Mouse (Mus musculus) embryo, embryonic 11.5 days (tissue): ENCODE measurements around the gene Hist1h2bp.
"Not testable (repeated sequence)": the region's sequence is repeated elsewhere in the genome, so short reads cannot be mapped to it uniquely, and the experiment has no call there.

Experiments used
- DNase-seq: peaks from one replicate; pipeline ENCODE4 v3.0.0-alpha.2; 2012; ENCODE audit warnings: low read depth, low spot score

Hist1h2bp gene

DNA sequence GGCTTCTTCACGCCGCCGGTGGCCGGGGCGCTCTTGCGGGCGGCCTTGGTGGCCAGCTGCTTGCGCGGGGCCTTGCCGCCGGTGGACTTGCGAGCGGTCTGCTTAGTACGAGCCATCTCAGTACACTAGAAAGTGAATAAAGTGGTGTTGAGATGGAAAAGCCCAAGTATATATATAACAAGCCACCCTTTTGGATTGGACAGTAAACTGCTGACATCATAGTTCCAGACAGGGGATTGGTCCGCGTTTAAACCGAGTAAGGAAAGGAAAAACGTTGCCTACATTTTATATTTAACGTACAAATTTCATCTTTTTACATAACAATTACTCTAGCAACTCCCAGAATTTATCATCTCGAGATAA lies 4.0 kb upstream of the Hist1h2bp start, which contains the start of gene Hist1h3i:
TSS of gene Hist1h3i (minus strand) at position 116 of the 363 bp plus-strand sequence.
- peak; percentile 84 for DNase-seq

DNA sequence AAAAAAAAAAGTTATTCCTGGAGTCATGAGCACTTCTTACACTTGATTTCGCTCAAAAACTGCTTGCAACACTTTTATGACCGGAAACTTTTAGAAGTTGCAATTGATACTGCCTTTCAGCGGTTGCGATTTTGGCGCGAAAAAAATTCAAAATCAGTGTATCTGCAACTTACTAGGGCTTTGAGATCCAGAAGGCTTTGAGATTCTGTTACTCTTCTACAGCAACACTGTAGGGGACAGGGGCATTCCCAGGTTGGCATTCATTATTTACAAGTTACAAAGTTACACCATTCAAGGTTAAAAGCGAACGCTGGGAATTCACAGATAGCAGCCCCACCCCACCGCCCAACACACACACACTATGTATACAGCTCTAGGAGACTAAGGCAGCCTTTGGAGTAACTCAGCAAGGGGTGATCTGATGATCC lies 3.5 kb upstream of the Hist1h2bp start:
- no peak for DNase-seq

DNA sequence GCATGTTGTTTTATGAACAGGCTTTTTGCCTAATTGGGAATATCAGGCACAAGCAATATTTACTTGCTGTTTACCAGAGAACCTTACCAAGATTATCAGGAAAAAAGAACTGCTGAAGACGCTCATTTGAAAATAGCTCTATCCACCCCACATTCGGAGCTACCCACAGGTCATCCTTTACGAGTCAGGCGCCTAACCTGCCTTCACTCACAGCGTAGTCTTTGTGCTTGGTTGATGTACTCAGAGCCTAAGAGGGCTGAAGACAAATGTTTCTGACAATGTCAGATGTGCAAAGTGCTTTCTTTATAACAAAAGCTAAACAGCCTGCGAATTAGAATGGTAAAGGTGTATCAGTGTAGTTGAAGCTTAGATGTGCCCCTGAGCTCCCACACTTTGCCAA lies 3.0 kb upstream of the Hist1h2bp start:
- no peak for DNase-seq

DNA sequence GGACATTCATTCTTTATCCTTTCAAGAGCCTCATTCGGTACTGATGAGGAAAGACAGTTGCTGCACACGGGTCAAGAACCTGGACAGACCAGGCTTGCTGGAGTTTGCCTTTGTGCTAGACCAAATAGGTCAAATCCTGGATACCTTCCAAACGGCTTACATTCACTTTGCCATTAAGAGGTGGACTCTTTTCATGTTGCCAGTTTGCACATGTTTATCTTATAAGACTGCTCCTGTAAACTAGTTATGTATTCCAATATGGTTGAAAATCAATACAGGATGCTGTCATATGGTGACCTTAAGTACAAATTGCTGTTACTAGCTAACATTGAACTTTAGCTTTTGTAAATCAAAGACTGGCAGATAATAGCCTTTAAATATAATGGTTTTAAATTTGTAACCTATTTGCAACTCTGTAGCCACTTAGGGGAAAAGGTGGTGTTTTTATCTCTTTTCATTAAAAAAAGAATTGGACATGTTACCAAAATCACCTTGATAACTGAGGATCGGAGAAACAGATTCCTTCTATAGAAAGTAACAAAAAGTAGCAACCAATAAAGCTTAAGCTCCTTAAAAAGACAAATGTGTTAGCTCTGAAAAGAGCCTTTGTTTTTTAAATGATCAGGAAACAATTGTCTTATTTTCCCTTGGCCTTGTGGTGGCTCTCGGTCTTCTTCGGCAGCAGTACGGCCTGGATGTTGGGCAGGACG lies 917 bp upstream of the Hist1h2bp start:
- DNase-seq = no peak

DNA sequence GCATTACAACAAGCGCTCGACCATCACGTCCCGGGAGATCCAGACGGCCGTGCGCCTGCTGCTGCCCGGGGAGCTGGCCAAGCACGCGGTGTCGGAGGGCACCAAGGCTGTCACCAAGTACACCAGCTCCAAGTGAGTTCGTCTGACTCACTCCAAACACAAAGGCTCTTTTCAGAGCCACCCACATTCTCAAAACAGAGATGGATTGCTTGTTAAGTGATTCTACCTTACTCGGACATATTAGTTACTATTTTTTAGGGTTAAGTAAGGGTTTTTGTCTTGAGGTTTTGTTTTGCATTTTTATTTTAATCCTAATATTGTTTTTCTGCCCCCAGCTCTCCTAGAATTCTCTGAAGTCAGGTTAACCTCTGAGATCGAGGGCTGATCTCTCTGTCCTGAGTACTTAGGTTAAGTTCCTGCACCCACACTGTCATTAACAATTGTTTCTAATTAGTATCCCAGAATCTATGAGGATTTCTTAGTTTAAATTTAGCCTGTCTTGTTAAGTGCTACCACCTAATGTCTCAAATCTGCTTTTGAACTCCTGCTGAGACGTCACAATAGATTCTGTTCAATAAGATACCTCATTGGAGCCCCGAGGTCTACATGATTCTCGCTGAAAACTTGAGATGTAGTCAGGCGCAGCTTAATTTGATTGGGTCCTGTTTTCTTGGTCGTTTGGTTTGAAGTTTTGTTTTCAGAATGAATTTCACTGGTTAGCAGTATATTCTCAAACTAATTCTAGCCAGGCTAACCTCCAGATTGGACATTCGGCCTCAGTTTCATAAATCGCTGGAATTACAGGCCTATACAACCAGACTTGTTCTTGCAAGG lies 716 bp downstream of the Hist1h2bp start:
- no peak for DNase-seq

DNA sequence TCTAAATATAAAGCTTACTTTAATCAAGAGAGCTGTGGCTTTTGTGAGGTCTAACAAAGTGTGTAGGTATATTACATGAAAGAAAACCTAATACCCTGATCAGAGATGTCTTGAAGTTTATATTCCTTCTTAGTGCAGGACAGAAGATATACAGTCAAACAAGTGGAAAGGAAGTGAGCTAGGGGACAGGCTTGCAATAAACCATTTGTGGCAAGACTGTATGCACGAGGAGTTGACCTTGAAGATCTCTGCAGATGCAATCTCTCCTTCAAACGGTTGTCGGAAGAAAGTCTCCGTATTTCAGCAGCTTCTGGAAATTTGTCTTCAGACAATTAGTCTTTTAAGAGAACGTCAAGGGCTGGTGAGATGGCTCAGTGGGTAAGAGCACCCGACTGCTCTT lies 2.7 kb downstream of the Hist1h2bp start:
- DNase-seq = no peak

DNA sequence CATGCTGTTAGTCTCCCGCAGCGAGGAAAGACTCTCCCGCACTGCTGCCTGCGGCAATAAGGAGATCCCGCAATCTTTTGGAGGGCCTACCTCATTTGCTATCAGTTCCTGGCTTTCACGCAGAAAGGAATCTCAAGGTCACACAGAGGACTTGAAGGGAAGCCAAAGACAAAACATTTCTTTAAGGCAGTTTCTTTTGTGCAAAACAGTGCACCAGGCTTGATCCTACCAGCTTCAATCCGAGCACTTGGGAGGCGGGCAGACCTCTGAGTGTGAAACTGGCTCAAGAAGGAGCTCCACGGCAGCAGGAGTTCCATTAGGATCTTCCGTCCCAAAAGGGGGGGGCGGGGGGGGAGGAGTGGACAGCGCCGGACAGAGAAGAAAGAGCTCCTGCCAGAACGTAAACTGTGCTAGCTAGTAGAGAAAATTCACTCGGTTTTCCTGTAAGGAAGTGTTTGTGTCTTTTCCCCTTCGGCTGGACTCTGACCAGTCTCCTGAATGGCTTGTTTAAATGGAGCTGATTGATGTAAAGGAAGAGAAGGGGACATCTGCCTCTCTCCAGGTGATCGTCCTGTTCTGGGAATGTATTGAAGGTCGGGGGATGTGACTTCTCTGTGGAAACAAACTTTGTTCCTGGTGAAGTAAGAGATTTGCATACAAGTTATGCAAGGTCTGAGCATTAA lies 3.5 kb downstream of the Hist1h2bp start:
- DNase-seq = no peak

DNA sequence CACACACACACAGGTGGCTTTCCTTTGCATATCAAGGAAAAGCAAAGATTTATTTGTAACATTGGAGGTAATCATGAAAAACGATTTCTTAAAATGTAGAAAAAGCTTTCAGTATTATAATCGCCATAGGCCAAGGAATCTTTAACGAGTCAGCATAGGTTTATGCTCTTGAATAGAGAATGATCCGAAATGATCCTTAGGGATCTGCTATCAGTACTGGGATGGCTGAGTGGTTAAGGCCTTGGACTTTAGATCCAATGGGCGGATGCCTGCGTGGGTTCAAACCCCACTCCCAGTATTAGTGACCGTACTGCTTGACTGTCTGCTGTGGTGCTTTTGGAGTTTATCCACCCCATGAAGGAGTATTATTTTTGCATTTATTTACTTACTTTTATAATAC lies 8.3 kb downstream of the Hist1h2bp start:
- DNase-seq = no peak

DNA sequence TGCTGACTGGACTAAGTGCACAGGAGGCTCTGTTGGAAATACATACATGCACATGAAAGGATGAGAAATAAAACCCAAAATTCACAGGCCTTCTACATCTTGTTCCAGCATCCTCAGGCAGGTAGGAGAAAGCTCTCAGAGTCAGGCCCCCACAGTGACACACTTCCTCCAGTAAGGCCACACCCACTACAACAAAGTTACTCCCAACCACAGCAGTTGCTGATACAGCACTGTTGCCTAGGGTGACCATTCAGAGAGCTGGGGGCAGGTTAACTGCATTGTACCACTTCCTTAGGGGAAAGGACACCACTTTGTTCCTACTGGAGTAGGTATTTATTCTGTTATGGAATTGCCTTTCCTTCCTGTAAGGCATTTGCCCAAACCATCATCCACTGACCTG lies 9.9 kb downstream of the Hist1h2bp start:
- not testable (repeated sequence) for DNase-seq

DNA sequence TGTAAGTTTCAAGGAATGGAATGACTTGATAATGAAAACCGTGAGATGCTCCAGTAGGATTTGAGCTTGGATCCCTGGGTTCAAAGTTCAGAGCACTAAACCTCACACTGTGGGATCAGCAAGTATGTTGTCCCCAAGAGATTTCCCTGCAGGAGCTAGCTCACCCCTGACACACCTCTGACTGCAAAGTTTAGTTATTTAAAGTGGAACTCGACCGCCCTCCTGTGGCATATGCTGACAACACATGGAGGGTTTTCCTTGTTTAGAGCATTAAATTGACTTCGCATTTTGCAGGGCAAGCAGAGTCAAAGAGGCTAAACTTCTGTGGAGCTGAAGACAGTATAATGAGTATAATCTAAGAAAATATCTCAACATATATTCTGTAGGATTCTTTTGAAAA lies 15.8 kb downstream of the Hist1h2bp start:
- not testable (repeated sequence) for DNase-seq

DNA sequence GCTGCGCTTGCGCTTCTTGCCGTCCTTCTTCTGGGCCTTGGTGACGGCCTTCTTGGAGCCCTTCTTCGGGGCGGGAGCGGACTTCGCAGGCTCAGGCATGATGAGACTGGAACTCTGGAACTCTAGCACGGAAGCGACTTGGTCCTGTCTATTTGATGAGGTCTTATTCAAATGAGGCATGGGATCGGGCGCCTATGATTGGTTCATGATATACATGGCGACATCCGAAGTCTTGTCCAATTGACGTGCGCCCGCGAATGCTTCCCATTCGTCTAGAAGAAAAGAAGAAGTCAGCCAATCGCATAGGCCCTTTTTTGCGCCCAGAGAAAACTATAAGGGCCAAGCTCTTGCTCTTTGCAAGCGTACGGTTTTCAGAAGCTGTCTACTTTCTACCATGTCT lies 22.8 kb downstream of the Hist1h2bp start, which contains the start of the genes Hist1h2bq and Hist1h2ao:
TSS of gene Hist1h2bq (minus strand) at position 125 of the 400 bp plus-strand sequence.
TSS of gene Hist1h2ao (plus strand) at position 393 of the 400 bp plus-strand sequence.
- not testable (repeated sequence) for DNase-seq

DNA sequence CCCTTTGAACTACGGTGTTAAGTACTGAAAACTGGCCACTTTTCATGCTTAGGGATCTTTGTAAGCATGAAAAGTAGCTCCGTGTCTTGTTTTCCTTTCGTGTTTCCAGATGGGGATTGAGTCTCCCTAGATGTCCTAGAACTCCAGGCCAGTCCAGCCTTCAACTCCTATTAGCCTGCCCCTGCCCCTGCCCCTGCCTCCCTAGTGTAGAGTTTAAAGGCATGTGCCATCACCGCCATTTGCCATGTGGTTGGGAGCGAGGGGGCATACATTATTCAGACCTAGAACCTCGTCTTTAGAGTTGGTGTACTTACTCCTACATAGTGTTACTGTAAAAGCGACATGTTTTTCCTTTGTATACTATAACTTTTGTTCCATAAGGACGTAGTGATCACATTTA lies 23.8 kb downstream of the Hist1h2bp start:
- DNase-seq = not testable (repeated sequence)

DNA sequence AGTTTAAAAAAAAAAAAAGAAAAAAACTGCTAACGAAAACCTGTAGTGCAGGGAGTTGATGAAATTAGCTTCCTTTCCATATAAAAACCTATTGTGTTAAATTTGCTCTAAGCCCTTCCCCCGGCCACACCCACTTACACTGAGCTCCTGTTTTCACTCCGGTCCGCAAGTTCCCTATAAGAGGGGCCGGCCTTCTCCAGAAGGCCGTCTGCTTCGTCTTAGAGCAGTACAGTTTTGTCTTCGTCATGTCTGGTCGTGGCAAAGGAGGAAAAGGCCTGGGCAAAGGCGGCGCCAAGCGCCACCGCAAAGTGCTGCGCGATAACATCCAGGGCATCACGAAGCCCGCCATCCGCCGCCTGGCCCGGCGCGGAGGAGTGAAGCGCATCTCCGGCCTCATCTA lies 24.3 kb downstream of the Hist1h2bp start, which contains the start of gene Hist1h4m:
TSS of gene Hist1h4m (plus strand) at position 208 of the 400 bp plus-strand sequence.
- DNase-seq = not testable (repeated sequence)

DNA sequence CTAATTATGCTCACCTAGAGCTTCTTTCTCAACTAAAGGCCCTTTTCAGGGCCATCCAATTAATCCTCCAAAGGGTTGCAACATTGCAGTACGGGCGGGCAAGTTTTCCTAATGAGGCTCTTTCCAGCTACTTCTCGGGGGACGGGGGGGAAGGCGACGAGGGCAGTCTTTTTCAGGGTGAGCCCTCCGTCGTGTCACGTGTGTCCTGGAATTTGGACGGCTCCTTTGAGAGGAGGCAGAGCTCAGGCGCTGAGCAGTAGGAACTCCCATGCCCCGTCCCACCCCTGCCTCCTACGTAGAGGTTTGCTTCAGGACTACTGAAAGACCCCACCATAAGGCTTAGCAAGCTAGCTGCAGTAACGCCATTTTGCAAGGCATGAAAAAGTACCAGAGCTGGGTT lies 24.8 kb downstream of the Hist1h2bp start:
- not testable (repeated sequence) for DNase-seq

DNA sequence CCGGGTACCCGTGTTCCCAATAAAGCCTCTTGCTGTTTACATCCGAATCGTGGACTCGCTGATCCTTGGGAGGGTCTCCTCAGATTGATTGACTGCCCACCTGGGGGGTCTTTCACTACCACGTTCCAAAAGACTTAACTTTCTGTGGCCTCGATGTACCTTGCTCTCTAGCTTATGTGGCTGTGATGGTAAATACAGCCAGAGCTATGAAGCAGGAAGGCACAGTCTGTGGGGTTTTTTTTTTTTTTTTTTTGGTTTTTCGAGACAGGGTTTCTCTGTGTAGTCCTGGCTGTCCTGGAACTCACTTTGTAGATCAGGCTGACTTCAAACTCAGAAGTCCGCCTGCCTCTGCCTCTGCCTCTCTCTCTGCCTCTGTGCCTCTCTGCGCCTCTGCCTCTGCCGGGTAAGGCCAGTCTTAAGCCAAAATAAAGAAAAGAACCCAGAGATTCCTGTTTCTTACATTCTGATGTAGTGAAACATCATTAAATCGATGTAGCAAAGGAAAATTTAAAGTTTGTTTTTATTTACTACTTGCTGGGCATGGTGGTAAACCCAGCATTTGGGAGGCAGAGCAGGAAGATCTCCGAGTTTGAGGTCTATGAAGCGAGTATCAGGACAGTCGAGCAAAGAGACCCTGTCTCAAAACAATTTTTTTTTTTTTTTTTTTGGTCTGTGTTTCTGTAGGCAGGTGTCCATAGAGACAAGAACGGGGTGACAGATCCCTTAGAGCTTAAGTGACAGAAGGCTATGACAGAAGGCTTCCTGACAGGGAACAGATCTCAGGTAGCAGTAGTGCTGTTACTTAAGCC lies 33.0 kb downstream of the Hist1h2bp start:
- not testable (repeated sequence) for DNase-seq

DNA sequence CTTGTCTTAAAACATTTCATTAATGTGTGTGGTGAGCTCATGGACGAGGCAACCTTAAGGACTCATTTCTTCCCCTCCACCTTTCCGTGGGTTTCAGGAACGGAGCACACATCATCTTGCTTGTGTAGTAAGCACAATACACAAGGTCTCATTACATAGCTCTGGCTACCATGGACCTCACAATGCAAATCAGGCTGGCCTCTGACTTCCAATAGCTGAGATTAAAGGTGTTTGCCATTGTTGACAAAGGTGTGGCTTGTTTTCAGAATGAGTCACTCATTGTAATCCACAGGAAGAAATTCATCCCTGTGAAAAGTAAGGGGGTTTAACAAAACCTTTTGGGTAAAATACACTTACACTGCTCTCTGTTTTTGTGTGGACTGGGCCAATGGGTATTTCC lies 41.2 kb downstream of the Hist1h2bp start:
- DNase-seq = no peak

DNA sequence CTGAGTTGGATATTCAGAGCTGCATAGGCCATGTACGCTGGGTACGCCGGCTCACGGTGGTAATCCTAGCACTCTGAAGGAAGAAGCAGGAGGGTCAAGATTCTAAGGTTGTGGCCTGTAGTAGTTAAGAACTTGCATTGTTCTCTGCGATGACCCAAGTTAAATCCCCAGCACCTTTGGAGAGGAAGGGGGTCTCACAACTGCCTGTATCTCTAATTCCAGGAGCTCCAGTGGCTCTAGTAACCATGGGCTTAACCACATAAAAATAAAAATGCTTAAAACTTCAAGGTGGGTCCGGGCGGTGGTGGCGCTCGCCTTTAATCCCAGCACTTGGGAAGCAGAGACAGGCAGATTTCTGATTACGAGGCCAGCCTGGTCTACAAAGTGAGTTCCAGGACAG lies 43.1 kb downstream of the Hist1h2bp start:
- DNase-seq = no peak

DNA sequence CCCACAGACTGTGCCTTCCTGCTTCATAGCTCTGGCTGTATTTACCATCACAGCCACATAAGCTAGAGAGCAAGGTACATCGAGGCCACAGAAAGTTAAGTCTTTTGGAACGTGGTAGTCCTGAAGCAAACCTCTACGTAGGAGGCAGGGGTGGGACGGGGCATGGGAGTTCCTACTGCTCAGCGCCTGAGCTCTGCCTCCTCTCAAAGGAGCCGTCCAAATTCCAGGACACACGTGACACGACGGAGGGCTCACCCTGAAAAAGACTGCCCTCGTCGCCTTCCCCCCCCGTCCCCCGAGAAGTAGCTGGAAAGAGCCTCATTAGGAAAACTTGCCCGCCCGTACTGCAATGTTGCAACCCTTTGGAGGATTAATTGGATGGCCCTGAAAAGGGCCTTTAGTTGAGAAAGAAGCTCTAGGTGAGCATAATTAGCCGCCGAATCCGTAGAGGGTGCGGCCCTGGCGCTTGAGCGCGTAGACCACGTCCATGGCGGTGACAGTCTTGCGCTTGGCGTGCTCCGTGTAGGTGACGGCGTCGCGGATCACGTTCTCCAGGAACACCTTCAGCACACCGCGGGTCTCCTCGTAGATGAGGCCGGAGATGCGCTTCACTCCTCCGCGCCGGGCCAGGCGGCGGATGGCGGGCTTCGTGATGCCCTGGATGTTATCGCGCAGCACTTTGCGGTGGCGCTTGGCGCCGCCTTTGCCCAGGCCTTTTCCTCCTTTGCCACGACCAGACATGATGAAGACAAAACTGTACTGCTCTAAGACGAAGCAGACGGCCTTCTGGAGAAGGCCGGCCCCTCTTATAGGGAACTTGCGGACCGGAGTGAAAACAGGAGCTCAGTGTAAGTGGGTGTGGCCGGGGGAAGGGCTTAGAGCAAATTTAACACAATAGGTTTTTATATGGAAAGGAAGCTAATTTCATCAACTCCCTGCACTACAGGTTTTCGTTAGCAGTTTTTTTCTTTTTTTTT lies 44.4 kb downstream of the Hist1h2bp start, which contains the start of gene Hist1h4n:
TSS of gene Hist1h4n (minus strand) at position 779 of the 977 bp plus-strand sequence.
- not testable (repeated sequence) for DNase-seq

DNA sequence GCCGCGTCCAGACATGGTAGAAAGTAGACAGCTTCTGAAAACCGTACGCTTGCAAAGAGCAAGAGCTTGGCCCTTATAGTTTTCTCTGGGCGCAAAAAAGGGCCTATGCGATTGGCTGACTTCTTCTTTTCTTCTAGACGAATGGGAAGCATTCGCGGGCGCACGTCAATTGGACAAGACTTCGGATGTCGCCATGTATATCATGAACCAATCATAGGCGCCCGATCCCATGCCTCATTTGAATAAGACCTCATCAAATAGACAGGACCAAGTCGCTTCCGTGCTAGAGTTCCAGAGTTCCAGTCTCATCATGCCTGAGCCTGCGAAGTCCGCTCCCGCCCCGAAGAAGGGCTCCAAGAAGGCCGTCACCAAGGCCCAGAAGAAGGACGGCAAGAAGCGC lies 46.2 kb downstream of the Hist1h2bp start, which contains the start of the genes Hist1h2ap and Hist1h2br:
TSS of gene Hist1h2ap (minus strand) at position 47 of the 400 bp plus-strand sequence.
TSS of gene Hist1h2br (plus strand) at position 283 of the 400 bp plus-strand sequence.
- DNase-seq = not testable (repeated sequence)
